Mouse (Mus musculus): ENCODE results near the gene March10.

DNA sequence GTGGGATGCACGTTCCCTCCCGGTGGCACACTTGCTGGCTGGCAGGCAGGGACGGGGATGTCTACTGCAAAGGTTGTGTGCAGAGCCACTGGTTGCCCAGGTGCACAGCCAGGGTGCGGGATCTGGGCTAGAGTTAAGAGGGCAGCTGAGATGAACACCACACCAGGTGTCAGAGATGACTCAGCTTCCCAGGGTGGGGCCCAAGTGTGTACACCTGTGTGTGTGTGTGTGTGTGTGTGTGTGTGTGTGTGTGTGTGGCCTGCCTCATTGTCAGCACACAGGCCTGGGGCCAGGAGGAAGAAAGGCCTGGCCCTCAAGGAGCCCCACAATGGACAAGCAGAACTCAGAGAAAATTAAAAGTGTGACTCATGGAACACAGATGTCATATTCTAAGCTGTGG lies 31.9 kb downstream of the March10 start:
- TF ChIP-seq CTCF (IDR thresholded peaks at IDR 0.05; ENCODE audit: insufficient read depth, low read depth, low read length) (no peak), POLR2A (IDR thresholded peaks at IDR 0.05; ENCODE audit: insufficient read depth, low read depth, low read length) (no peak)

Data from olfactory bulb, adult 2 months (tissue).